Mouse (Mus musculus) bone marrow, adult 2 months (tissue): ENCODE data around the gene E4f1.

Experiments used
- CTCF ChIP-seq: fragments of 200-500 bp; IDR thresholded peaks from 2 replicates; pipeline ENCODE4 v1.5.1; 2011; ENCODE audit warnings: low read length, control low read depth; ENCODE audit not compliant: control insufficient read depth, insufficient read depth
- POLR2A ChIP-seq: fragments of 200-500 bp; IDR thresholded peaks from 2 replicates; pipeline ENCODE4 v1.6.1; 2011; ENCODE audit warnings: low read depth, mild to moderate bottlenecking, control low read depth, low read length, borderline replicate concordance; ENCODE audit not compliant: control insufficient read depth

DNA sequence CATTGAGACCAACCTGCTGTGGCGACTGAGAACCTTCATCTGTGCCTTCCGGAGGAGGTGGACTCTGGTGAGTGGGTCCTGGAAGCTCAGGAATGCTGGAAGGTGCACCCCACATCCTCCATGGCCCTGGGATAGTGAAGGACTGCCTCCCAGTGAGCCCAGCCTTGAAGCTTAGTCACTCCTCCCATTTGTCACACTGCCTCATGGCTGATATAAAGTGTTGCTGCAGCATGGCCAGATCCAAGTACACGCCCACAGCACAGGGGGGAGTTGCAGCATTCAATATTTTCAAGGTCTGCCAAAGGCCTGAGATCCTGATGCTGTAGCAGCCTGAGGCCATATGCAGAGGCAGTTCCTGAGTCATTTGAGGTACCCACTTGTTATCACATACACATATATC lies 67.7 kb downstream of the E4f1 start:
- TF ChIP-seq CTCF (no peak), POLR2A (no peak)
